Mouse (Mus musculus) midbrain, postnatal 0 days (tissue): ENCODE results near the gene Cmc1. TPM values are rescaled to one million over a fixed set of nuclear protein-coding genes. Genes with fewer than 3 reads are reported as not detected.
A peak's percentile ranks its signal among the peaks of the same experiment; 100 is the strongest.

Experiments used
- ATAC-seq: fragments of 200-750 bp; cut with Nextera tagmentation; 2 replicates; pipeline ENCODE4 v1.8.0; 2017; ENCODE audit warnings: moderate number of reproducible peaks, mild to moderate bottlenecking, moderate TSS enrichment, moderate library complexity; ENCODE audit not compliant: low FRiP score
- DNase-seq: peaks from one replicate; pipeline ENCODE4 v3.0.0-alpha.2; 2015; ENCODE audit warnings: low spot score
- H3K27ac ChIP-seq: fragments of 300-500 bp; sonication (generic); 2 replicates; pipeline ENCODE4 v1.5.1; 2014; ENCODE audit warnings: low read depth, mild to moderate bottlenecking, low read length, mixed read lengths
- H3K27me3 ChIP-seq: fragments of 300-500 bp; sonication (generic); 2 replicates; pipeline ENCODE4 v1.6.1; 2014; ENCODE audit warnings: low read length, control low read depth, mixed read lengths; ENCODE audit not compliant: insufficient read depth
- H3K36me3 ChIP-seq: fragments of 300-500 bp; sonication (generic); 2 replicates; pipeline ENCODE4 v1.6.1; 2014; ENCODE audit warnings: low read length, control low read depth, mixed read lengths; ENCODE audit not compliant: insufficient read depth
- H3K4me1 ChIP-seq: fragments of 300-500 bp; sonication (generic); 2 replicates; pipeline ENCODE4 v1.6.1; 2014; ENCODE audit warnings: mild to moderate bottlenecking, control low read depth, antibody characterized with exemption, low read length, mixed read lengths; ENCODE audit not compliant: insufficient read depth
- H3K4me2 ChIP-seq: fragments of 300-500 bp; sonication (generic); 2 replicates; pipeline ENCODE4 v1.6.1; 2014; ENCODE audit warnings: low read depth, mild to moderate bottlenecking, low read length, mixed read lengths; ENCODE audit not compliant: poor library complexity, severe bottlenecking
- H3K4me3 ChIP-seq: fragments of 300-500 bp; sonication (generic); 2 replicates; pipeline ENCODE4 v1.5.1; 2014; ENCODE audit warnings: low read depth, mild to moderate bottlenecking, low read length, moderate library complexity
- H3K9ac ChIP-seq: fragments of 300-500 bp; sonication (generic); replicated peaks from 2 replicates; pipeline ENCODE4 v1.6.1; 2014; ENCODE audit warnings: mild to moderate bottlenecking, low read length, moderate library complexity, mixed read lengths; ENCODE audit not compliant: poor library complexity, severe bottlenecking
- H3K9me3 ChIP-seq: fragments of 300-500 bp; sonication (generic); 2 replicates; pipeline ENCODE4 v1.6.1; 2016; ENCODE audit warnings: low read length, control low read depth
- CTCF ChIP-seq: IDR thresholded peaks from 2 replicates; pipeline ENCODE4 v1.5.1; 2016; ENCODE audit warnings: antibody characterized with exemption, mild to moderate bottlenecking
- WGBS: fragments of 180-500 bp; shearing (Covaris S2); extraction: QIAGEN DNeasy Blood & Tissue Kit; methylation state at CpG from one replicate; pipeline ENCODE4 v1.1.7; 2014; 5-methylcytosine and 5-hydroxymethylcytosine counted together
- polyA plus RNA-seq: library from polyadenylated mRNA; unstranded; fragments of >200 nt; fragmentation: Nextera tagmentation; extraction: Ambion mirVana; gene quantifications from 2 replicates; pipeline ENCODE4 v1.2.1, GENCODE M21; 2015
- total RNA-seq: library from RNA; depleted of rRNA; stranded (reverse); fragments of >200 nt; gene quantifications from 2 replicates; pipeline ENCODE4 v1.2.3, GENCODE M21; 2014

Cmc1 gene
- total and polyA plus RNA-seq, 2 experiments from 2014 or later: 3.2 to 44.6 TPM

- Histone ChIP-seq H3K4me2 (no peak overlapping the region), H3K4me1 (no peaks in the 10 kb centered on the region), H3K4me3 (no peak overlapping the region), H3K27me3 (no peaks in the 10 kb centered on the region), H3K9me3 (no peaks in the 10 kb centered on the region), H3K9ac (no peak overlapping the region), H3K27ac (no peak overlapping the region), H3K36me3 (no peaks in the 10 kb centered on the region)
- DNase-seq (no peak), ATAC-seq (no peak)
- peak; percentile 35 for TF ChIP-seq CTCF
- 97% methylated on average over 6 of the region's 6 CpGs for WGBS
Observed at GRCm38 (mm10) chr9:118188374-118188773, 38.4 kb upstream of the Cmc1 start.

- Histone ChIP-seq H3K27me3 (no peaks in the 10 kb centered on the region), H3K4me3 (no peak overlapping the region), H3K36me3 (no peaks in the 10 kb centered on the region), H3K27ac (no peak overlapping the region), H3K4me2 (no peak overlapping the region), H3K9ac (no peak overlapping the region), H3K4me1 (no peaks in the 10 kb centered on the region), H3K9me3 (no peaks in the 10 kb centered on the region)
- no peak for TF ChIP-seq CTCF
- DNase-seq: no peak
- ATAC-seq: no peak
- WGBS: 55% methylated on average over 7 of the region's 7 CpGs
Observed at GRCm38 (mm10) chr9:118187420-118187819, 37.4 kb upstream of the Cmc1 start.

- no peak overlapping the region for H3K4me2 ChIP-seq
- 63% methylated on average over 10 of the region's 10 CpGs for WGBS
Observed at GRCm38 (mm10) chr9:118186776-118187175, 36.8 kb upstream of the Cmc1 start.

GRCm38 (mm10) chr9:118179136-118180025 lies 29.4 kb upstream of the Cmc1 start:
- no peaks in the 10 kb centered on the region for H3K27me3 ChIP-seq
- H3K4me1 ChIP-seq: no peaks in the 10 kb centered on the region
- no peak overlapping the region for H3K9ac ChIP-seq
- no peaks in the 10 kb centered on the region for H3K36me3 ChIP-seq
- H3K27ac ChIP-seq: no peak overlapping the region
- no peaks in the 10 kb centered on the region for H3K9me3 ChIP-seq
- WGBS: 83% methylated on average over 18 of the region's 18 CpGs
- TF ChIP-seq CTCF: no peak
- H3K4me2 ChIP-seq: no peak overlapping the region
- no peak for ATAC-seq
- H3K4me3 ChIP-seq: no peak overlapping the region
- peak; percentile 32 for DNase-seq

More at GRCm38 (mm10) chr9:118186776-118187175, 36.8 kb upstream of the Cmc1 start:
- no peak for TF ChIP-seq CTCF
- H3K4me3 ChIP-seq: no peak overlapping the region
- no peak overlapping the region for H3K9ac ChIP-seq
- no peaks in the 10 kb centered on the region for H3K4me1 ChIP-seq
- ATAC-seq (no peak), DNase-seq (no peak)
- no peaks in the 10 kb centered on the region for H3K36me3 ChIP-seq
- H3K27ac ChIP-seq: no peak overlapping the region
- H3K27me3 ChIP-seq: no peaks in the 10 kb centered on the region
- no peaks in the 10 kb centered on the region for H3K9me3 ChIP-seq

GRCm38 (mm10) chr9:118176687-118177086 lies 26.7 kb upstream of the Cmc1 start:
- no peaks in the 10 kb centered on the region for H3K36me3 ChIP-seq
- no peak for ATAC-seq
- no peak for DNase-seq
- TF ChIP-seq CTCF: no peak
- no peaks in the 10 kb centered on the region for H3K9me3 ChIP-seq
- 94% methylated on average over 3 of the region's 3 CpGs for WGBS
- no peak overlapping the region for H3K27ac ChIP-seq
- H3K27me3 ChIP-seq: no peaks in the 10 kb centered on the region
- no peak overlapping the region for H3K4me3 ChIP-seq
- no peak overlapping the region for H3K4me2 ChIP-seq
- no peaks in the 10 kb centered on the region for H3K4me1 ChIP-seq
- no peak overlapping the region for H3K9ac ChIP-seq

GRCm38 (mm10) chr9:118175411-118175810 lies 25.4 kb upstream of the Cmc1 start:
- Histone ChIP-seq H3K4me3 (no peak overlapping the region), H3K9ac (no peak overlapping the region), H3K27ac (no peak overlapping the region), H3K27me3 (no peaks in the 10 kb centered on the region), H3K4me1 (no peaks in the 10 kb centered on the region), H3K36me3 (no peaks in the 10 kb centered on the region), H3K9me3 (no peaks in the 10 kb centered on the region), H3K4me2 (no peak overlapping the region)
- DNase-seq: no peak
- 87% methylated on average over 4 of the region's 4 CpGs for WGBS
- no peak for ATAC-seq
- TF ChIP-seq CTCF: no peak
